In the genomic region with DNA sequence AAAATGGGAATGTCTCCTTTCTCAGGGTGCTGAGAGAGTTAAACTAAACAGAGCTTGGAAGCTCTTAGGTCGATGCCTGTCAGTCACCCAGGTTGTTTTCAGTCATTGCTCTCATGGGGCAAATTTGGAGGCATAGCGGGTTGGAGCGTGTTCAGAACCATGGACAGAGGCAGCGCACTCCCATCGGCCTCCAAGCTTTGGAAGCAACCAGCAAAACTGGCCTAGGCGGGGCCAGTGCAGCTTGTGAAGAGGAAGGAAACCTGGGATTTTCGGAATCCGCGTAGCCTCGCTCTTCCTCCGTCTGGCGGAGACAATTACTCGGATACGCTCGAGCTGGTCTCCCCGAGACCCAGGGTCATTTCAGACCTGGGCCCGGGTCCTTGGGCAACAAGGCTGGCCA, we compare ENCODE assay signal across 8 mouse cellular contexts.
DNase-seq lines count a peak whose midpoint lies in the region; ATAC-seq lines count a peak whose summit lies in the region.

No protein-coding gene starts in this region.

- WGBS in heart, embryonic 12.5 days: under 1% methylated on average over 17 of the region's 17 CpGs
- under 1% methylated on average over 17 of the region's 17 CpGs for WGBS in kidney, embryonic 16.5 days

- ATAC-seq in heart, embryonic 12.5 days (ENCODE audit: insufficient number of reproducible peaks, low FRiP score): no peak
- ATAC-seq in kidney, embryonic 16.5 days (ENCODE audit: low FRiP score, low TSS enrichment): no peak
- no peak for ATAC-seq in monocyte, adult 5-6 weeks (replicated peaks; ENCODE audit: insufficient number of reproducible peaks, low FRiP score, low TSS enrichment, poor library complexity, severe bottlenecking)

- H3K9me3 ChIP-seq in heart, embryonic 12.5 days (replicated peaks): no peaks in the 10 kb centered on the region
- H3K9me3 ChIP-seq in kidney, embryonic 16.5 days (ENCODE audit: low read length): no peaks in the 10 kb centered on the region

- peak overlapping the region; percentile 53 for H3K4me2 ChIP-seq in heart, embryonic 12.5 days
- peak overlapping the region; percentile 54 for H3K4me2 ChIP-seq in kidney, embryonic 16.5 days (replicated peaks; ENCODE audit: low read depth, low read length)

- H3K36me3 ChIP-seq in heart, embryonic 12.5 days: no peaks in the 10 kb centered on the region
- H3K36me3 ChIP-seq in kidney, embryonic 16.5 days (ENCODE audit: insufficient read depth, low read length): no peaks in the 10 kb centered on the region

- DNase-seq in left cerebral cortex, postnatal 10 days (ENCODE audit: extremely low spot score in 1 of 2, low spot score in 2 of 2): peak; percentile 8 to 59
- no peak for DNase-seq in left cerebral cortex, postnatal 14 days (ENCODE audit: low spot score in 2 of 2)
- DNase-seq in embryo, embryonic 10.5 days (ENCODE audit: low spot score): peak; percentile 89
- DNase-seq in lung, postnatal 4 days: peak; percentile 67 to 71
- DNase-seq in testis, postnatal 10 days (ENCODE audit: low spot score): peak; percentile 87

- no peak overlapping the region for H3K27ac ChIP-seq in heart, embryonic 12.5 days (ENCODE audit: poor library complexity, severe bottlenecking)
- H3K27ac ChIP-seq in kidney, embryonic 16.5 days (ENCODE audit: low read length): no peak overlapping the region

- peaks cover 93% of the 10 kb centered on the region for H3K27me3 ChIP-seq in heart, embryonic 12.5 days (replicated peaks)
- peaks cover 35% of the 10 kb centered on the region for H3K27me3 ChIP-seq in kidney, embryonic 16.5 days (ENCODE audit: insufficient read depth, low read length)

- intact Hi-C loops in left cerebral cortex, postnatal 10 days (cut with DNase I): no loop called here
- intact Hi-C loops in left cerebral cortex, postnatal 14 days (cut with DNase I): no loop called here

- no peak overlapping the region for H3K9ac ChIP-seq in heart, embryonic 12.5 days
- no peak overlapping the region for H3K9ac ChIP-seq in kidney, embryonic 16.5 days (replicated peaks; ENCODE audit: low read length)

- H3K4me1 ChIP-seq in heart, embryonic 12.5 days (replicated peaks): peaks cover 5% of the 10 kb centered on the region
- H3K4me1 ChIP-seq in kidney, embryonic 16.5 days (ENCODE audit: insufficient read depth, low read length): peaks cover 6% of the 10 kb centered on the region

- peak overlapping the region; percentile 14; the same call in 1 of the 2 replicates for H3K4me3 ChIP-seq in heart, embryonic 12.5 days
- peak overlapping the region; percentile 22 for H3K4me3 ChIP-seq in kidney, embryonic 16.5 days (ENCODE audit: low read length)

Comparison
In these comparisons a context has a peak if more than half of its experiments do, and no peak if none do; other contexts are left out.
1. DNase-seq: peak in left cerebral cortex, postnatal 10 days (2 of 2), embryo, embryonic 10.5 days (single experiment), lung, postnatal 4 days (2 of 2) and testis, postnatal 10 days (single experiment); none in left cerebral cortex, postnatal 14 days (0 of 2).